Mouse (Mus musculus) cerebral cortex, adult 2 months (tissue): ENCODE measurements around the gene Fam171b.

Source experiments
- WGBS: fragments of 180-500 bp; shearing (Covaris S2); methylation state at CpG from one replicate; pipeline ENCODE4 v1.1.7; 2018; 5-methylcytosine and 5-hydroxymethylcytosine counted together

Fam171b gene

DNA sequence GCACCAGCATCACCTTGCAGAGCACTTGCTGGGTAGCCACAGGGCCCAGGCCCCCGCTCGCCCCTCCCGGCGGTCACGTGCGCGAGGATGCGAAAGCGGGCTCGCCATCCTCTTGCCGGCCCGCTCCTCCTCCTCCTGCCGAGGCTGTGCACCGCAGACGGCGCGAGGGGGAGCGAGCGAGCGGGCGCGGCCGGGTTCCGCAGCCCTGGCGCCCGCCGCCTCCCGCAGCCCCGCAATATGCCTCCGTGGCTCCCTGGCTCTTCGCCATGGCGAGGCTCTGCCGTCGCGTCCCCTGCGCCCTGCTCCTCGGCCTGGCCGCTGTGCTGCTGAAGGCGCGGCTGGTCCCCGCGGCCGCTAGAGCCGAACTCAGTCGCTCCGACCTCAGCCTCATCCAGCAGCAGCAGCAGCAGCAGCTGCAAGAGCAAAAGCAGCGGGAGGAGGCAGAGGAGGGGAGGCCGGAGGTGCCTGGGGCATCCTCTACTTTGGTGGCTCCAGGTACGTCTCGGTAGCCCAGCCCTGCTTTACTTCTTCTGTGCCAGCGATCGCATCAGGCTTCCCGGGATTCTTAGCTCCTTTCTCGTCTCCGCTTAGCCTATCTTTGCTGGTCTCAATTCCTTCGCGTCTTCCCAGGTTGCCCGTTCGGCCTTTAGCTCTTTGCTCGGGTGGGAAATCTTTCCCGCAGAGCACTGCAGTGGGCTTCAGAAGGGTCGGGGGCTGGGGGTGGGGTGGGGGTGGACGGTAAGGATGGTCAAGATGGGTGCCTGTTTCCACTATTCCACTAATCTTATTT lies at the start of gene Fam171b:
Fam171b (plus strand) TSS at position 154 of the 790 bp plus-strand sequence.
- under 1% methylated on average over 63 of the region's 63 CpGs for WGBS

GRCm38 (mm10) chr2:83766058-83766457 lies 46.4 kb upstream of the Fam171b start:
- WGBS, result 70% methylated on average over 6 of the region's 6 CpGs

GRCm38 (mm10) chr2:83766878-83767277 lies 45.6 kb upstream of the Fam171b start:
- WGBS, result 86% methylated on average over 1 of the region's 1 CpGs

GRCm38 (mm10) chr2:83768311-83769047 lies 44.0 kb upstream of the Fam171b start:
- WGBS, result 91% methylated on average over 4 of the region's 4 CpGs

DNA sequence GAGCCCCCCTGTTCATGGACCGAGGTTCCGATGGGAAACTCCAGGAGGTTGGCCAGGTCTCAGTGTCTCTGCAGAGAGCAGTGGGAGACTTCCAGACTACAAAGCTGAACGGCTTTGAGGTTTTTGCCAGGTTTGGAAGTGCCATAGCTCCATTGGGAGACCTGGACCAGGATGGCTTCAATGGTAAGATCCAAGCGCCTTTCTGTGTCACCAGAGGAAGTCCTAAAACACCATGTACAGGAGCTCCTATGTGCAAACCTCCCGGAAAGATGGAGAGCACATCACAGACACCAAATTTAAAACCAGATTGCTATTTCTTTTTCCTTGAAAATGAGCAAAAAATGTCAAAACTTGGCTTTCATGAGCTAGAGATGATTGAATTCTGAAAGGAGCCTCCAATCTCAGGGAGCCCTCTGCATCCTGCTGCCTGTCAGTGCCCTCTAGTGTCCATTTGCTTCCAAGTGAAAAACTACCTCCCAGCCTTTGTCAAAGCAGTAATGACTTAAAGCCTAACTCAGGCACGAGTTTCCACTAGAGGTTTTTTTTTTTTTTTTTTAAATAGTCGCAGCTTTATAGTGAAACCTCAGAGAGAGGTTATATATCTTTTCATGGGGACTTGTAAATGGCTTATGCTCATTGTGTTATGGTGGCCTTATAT lies 41.2 kb upstream of the Fam171b start:
- 46% methylated on average over 7 of the region's 7 CpGs for WGBS

DNA sequence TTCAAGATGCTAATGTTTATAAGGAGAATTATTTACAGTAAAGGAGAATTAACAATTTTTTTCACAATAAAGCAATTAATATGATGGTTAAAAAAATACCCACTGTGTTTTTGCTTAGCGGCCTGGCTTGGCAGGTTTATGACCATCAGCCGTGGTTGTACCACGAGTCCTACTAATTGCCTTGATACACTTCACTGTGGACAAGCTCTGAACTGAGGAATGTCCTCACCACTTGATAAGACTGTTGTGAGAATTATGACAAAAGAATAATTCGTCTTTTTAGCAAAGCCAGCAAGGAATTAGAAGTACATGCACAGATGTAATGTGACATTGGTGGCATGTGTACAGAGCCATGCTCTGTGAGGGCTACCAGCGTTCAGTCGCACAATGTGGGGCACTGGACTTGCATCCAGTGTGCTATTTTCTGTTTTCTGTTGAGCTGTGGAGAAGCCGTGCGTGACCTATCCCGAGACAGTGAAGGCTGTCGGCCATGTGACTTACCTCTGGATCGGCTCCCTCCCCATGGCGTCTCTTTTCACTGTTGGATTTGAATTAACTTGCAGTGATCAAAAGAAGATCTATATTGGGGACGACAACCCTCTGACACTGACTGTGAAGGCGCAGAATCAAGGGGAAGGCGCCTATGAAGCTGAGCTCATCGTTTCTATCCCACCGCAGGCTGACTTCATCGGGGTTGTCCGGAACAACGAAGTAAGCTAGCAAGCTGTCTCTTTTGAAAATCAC lies 20.9 kb upstream of the Fam171b start:
- 68% methylated on average over 20 of the region's 20 CpGs for WGBS

DNA sequence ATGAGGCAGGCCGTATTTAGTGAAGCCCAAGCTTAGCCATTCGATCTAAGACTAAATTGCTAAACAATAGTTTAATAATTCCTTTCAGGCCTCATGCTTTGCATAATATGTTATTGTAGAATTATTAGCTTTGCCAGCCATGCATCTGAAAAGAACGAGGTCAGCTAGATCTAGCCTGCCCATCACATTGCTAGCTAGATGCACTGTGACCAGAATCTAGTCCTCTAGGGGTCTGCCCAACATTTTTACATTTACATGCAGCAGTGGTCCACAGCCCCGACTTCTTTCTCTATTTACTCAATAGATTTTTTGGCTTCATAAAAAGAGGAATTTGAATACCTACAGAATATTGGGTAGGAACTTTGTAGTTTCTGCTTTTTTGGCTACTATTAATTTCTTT lies 20.3 kb upstream of the Fam171b start:
- 71% methylated on average over 4 of the region's 4 CpGs for WGBS

- WGBS, result 75% methylated on average over 4 of the region's 4 CpGs
Measured at GRCm38 (mm10) chr2:83795766-83796165, 16.7 kb upstream of the Fam171b start.

- WGBS, result 61% methylated on average over 9 of the region's 9 CpGs
Measured at GRCm38 (mm10) chr2:83797902-83798497, 14.4 kb upstream of the Fam171b start.

- WGBS, result 3% methylated on average over 10 of the region's 10 CpGs
Measured at GRCm38 (mm10) chr2:83813273-83813892, 947 bp downstream of the Fam171b start.

GRCm38 (mm10) chr2:83814009-83814408 lies 1.6 kb downstream of the Fam171b start:
- WGBS, result 27% methylated on average over 6 of the region's 6 CpGs

DNA sequence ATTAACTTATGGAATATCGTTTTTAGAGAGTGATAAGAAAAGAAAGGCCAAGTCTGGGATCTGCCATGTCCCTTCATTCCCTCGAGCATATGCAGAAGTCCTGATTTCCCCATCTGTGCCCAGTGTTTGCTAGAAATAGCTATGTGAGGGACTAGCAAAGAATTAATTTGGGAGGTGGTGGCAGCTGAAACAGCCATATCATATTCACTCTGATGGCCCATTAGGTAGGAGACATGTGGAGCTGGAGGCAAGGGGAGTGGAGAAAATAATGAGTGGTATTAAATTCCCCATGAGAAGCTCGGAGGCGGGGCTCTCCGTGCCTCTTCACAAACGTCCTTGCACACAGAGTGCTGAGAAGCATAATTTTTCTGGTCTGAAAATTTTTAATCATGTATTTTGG lies 3.7 kb downstream of the Fam171b start:
- WGBS, result 42% methylated on average over 6 of the region's 6 CpGs

- WGBS, result 46% methylated on average over 5 of the region's 5 CpGs
Measured at GRCm38 (mm10) chr2:83825161-83825560, 12.7 kb downstream of the Fam171b start.

DNA sequence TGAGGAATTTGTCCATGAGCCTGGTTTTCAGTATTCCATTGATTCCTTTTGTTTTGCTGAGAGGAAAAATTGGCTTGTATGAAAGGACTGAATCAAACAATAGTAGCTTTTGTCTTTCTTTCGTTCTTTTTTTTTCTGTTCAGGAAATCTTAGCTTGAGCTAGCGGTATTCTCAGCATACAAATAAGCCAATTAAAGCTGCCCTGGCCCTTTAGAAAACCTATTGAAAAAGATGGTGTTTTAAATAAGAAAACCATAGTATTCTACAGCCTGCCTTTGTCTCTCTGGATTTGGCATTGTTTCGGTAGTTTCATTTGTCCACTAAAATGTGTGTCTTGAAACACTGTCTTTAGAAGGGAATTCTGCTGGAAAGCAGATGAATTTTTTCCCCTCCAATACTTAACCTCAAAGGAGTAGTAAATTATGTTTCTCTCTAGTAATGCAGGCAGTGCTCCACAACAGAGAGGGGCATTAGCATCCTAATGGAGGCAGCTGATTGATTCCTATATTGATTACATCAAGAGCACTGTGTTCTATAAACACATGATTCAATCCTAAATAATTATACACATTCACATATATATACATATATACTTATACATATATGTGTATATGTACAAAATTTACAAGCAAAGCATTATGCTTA lies 16.6 kb downstream of the Fam171b start:
- WGBS, result 45% methylated on average over 3 of the region's 3 CpGs

GRCm38 (mm10) chr2:83832903-83833302 lies 20.5 kb downstream of the Fam171b start:
- WGBS, result 49% methylated on average over 4 of the region's 4 CpGs

- 48% methylated on average over 10 of the region's 10 CpGs for WGBS
Measured at GRCm38 (mm10) chr2:83835313-83836070, 23.1 kb downstream of the Fam171b start.

- WGBS, result 77% methylated on average over 3 of the region's 3 CpGs
Measured at GRCm38 (mm10) chr2:83848495-83848894, 36.1 kb downstream of the Fam171b start.

- 54% methylated on average over 10 of the region's 10 CpGs for WGBS
Measured at GRCm38 (mm10) chr2:83853423-83853822, 41.0 kb downstream of the Fam171b start.

DNA sequence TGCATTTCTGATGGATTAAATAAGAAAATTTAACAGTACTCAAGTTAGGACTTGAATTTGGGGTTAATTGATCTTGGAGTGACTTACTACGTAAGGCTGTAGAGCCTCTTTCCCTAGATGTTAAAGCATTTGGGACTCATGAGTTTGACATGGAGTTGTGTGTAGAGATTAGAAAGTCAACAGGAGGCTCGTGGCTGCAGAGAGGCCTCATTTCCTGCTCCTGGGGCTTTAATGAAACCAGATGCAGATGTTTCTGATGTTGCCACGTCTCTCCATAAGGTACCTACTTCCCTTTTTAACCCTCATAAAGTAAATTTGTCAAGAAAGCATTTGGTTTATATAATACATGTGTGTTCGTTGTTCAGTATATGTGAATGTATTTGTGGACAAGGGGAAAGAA lies 43.8 kb downstream of the Fam171b start:
- WGBS, result 71% methylated on average over 4 of the region's 4 CpGs
